Mouse (Mus musculus): Measurements from ENCODE around the gene Jph2. TPM values are rescaled to one million over a fixed set of nuclear protein-coding genes. Genes with fewer than 3 reads are reported as not detected.

Jph2 gene
- polyA plus RNA-seq, 1 experiment from 2014 or later = 0.74 TPM

Other genes starting within 250 kb of the Jph2 start
- gene Tox2, start 194.9 kb downstream of the Jph2 start, polyA plus RNA-seq (2015; fragmentation: Nextera tagmentation; extraction: Ambion mirVana) = 26.1 and 32.2 TPM in 2 replicates
- gene Oser1, start 26.7 kb upstream of the Jph2 start, polyA plus RNA-seq (2015; fragmentation: Nextera tagmentation; extraction: Ambion mirVana) = 72.1 and 78.6 TPM in 2 replicates
- gene Gdap1l1, start 40.5 kb upstream of the Jph2 start, polyA plus RNA-seq (2015; fragmentation: Nextera tagmentation; extraction: Ambion mirVana) = 127 and 136 TPM in 2 replicates
- gene Fitm2, start 74.6 kb upstream of the Jph2 start, polyA plus RNA-seq (2015; fragmentation: Nextera tagmentation; extraction: Ambion mirVana) = 16.9 TPM in 2 replicates
- gene R3hdml, start 94.3 kb upstream of the Jph2 start, polyA plus RNA-seq (2015; fragmentation: Nextera tagmentation; extraction: Ambion mirVana) = 0.34 and 0.96 TPM in 2 replicates
- 0.17 TPM in 1 of 2 replicates, not detected in the other for gene Hnf4a, start 108.8 kb upstream of the Jph2 start, polyA plus RNA-seq (2015; fragmentation: Nextera tagmentation; extraction: Ambion mirVana)
- gene Ttpal, start 204.3 kb upstream of the Jph2 start, polyA plus RNA-seq (2015; fragmentation: Nextera tagmentation; extraction: Ambion mirVana) = 41.2 and 41.6 TPM in 2 replicates
- gene Serinc3, start 247.1 kb upstream of the Jph2 start, polyA plus RNA-seq (2015; fragmentation: Nextera tagmentation; extraction: Ambion mirVana) = 31.2 and 33.5 TPM in 2 replicates

Measured in hindbrain, embryonic 15.5 days (tissue).